Mouse (Mus musculus): ENCODE measurements around the gene Spata18.
A peak's percentile ranks its signal among the peaks of the same experiment; 100 is the strongest.

The Spata18 gene

DNA sequence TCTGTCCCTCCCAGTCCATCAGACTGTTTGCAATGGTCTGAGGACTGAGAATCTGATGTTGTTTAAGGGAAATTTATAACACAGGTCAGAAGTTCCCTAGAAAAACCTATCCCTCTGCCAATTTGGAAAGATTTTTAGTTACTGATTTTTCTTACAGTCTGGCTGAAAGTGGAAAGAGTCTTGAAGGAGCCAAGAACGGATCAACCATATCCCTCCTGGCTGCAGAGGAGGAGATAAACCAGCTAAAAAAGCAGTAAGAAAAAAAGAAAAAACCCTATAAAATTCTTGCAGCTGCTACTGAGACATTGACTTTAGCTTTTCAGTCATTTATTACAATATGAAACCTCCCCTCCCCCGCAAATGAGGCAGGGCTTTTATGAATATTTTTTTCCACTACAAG is 15.5 kb downstream of the Spata18 start:
- DNase-seq (ENCODE audit: low read depth, low spot score): no peak

DNA sequence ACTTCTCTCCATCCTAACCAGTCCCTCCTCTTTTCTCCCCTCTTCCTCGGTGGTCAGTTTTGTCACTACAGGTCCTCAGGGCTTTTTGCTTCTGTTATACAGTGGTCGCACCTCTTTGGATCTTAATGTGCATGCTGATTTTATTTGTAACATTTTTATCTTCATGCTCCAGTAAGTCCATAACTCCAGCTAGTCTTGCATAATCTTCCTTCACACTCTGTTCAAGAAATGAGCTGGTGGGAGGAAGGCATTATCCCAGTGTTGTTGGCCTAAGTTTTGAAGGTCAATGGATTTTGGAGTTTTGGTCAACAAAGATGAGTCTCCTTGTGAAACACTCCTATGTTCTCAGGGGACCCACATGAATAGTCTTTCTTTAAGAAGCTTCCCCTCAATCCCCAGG is 16.7 kb downstream of the Spata18 start:
- no peak for DNase-seq (ENCODE audit: low read depth, low spot score)

GRCm38 (mm10) chr5:73669386-73669785 is 18.2 kb downstream of the Spata18 start:
- no peak for DNase-seq (ENCODE audit: low read depth, low spot score)

- DNase-seq (ENCODE audit: low read depth, low spot score): peak; percentile 31
Observed at GRCm38 (mm10) chr5:73675604-73676003, 24.4 kb downstream of the Spata18 start.

GRCm38 (mm10) chr5:73676626-73677025 is 25.4 kb downstream of the Spata18 start:
- DNase-seq (ENCODE audit: low read depth, low spot score): peak; percentile 74

DNA sequence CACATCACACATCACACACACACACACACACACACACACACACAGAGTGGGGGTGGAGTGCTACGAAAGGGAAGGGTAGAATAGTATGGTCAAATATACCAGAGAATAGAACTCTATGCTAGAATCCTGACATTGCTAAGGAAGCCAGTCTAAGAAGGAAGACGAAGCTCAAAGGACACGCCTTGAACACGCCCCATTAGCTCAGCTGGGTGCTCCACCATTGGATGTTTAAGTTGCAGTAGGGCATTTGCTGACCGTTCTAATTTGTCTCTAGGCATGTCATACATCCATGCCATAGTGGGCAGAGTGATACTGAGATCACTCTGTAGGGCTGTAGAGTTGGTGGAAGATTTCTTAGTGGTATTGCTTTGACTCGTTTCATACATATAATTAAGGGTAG is 32.0 kb downstream of the Spata18 start:
- no peak for DNase-seq (ENCODE audit: low read depth, low spot score)

- peak; percentile 47 for DNase-seq (ENCODE audit: low read depth, low spot score)
Observed at GRCm38 (mm10) chr5:73683706-73684409, 32.7 kb downstream of the Spata18 start.

GRCm38 (mm10) chr5:73686149-73686548 is 35.0 kb downstream of the Spata18 start:
- DNase-seq (ENCODE audit: low read depth, low spot score): peak; percentile 60

DNA sequence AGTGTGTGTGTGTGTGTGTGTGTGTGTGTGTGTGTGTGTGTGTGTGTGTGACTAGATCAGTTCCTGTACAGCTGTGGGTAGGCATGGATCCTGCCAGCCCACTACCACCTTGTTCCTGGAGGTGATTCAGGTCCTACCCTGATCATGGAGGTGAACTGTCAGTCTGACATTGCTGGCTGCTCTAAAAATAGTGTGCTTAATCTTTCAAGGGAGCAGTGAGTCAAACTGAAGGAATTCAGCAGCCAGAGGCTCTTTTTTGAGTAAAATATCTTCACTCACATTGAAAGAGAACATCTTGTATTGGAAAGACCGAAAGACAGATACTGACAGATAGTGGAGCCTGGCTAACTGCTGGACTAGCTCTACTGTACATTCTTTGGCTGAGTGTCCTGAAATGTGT is 37.4 kb downstream of the Spata18 start:
- DNase-seq (ENCODE audit: low read depth, low spot score): peak; percentile 45

- DNase-seq (ENCODE audit: low read depth, low spot score): no peak
Observed at GRCm38 (mm10) chr5:73690146-73690545, 39.0 kb downstream of the Spata18 start.

DNA sequence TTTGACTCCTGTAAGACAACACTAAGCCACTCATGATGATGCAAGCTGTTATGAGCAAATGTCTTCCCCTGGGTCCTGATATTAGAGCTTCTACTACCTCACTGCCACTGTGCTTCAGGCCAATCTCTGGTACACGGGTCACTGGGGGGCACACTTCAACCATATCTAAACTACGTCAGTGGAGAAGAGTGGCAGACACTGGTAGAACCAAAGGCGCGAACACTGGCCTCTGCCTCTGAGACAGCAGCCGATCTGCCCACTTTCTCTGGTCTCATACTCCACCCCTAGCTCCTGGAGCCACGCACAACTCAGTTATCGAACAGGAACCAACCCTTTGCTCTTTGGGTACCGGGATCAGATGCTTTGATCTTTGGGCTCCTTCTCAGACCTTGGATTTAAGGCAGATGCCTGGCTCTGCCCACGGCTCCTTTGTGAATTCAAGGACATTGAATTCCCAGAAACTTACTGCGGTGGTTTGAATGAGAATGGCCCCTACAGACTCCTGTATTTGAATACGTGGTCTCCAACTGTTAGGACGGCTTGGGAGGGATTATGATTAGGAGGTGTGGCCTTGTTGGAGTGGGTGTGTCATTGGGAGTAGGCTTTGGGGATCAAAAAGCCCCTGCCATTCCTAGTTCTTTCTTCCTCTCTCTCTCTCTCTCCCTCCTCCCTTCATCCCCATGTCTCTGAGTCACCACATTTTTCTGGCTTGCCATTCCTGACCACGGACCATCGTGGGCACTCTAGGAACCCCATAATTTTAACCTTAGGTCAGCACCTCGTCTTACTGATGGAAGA is 40.7 kb downstream of the Spata18 start:
- DNase-seq (ENCODE audit: low read depth, low spot score): no peak

- no peak for DNase-seq (ENCODE audit: low read depth, low spot score)
Observed at GRCm38 (mm10) chr5:73693778-73694177, 42.6 kb downstream of the Spata18 start.

- DNase-seq (ENCODE audit: low read depth, low spot score): no peak
Observed at GRCm38 (mm10) chr5:73694254-73695015, 43.3 kb downstream of the Spata18 start.

DNA sequence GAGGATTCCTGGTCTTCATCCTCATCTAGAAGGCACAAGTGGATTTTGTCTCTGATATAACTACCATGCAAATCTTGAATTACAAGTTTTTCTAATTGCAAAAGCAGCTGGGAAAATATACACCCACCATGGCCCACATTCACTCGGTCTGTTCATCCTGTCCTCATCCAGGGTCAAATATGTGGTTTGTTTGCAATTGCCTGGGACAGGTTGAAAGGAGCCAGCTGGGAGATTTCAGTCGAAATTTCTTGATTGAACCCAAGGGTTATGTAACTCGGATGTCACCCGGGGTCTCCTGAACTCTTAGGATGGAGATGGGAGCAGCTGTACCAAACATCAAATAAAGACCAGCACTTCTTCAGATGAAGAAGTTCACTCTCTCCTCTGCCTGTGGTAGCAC is 46.5 kb downstream of the Spata18 start:
- no peak for DNase-seq (ENCODE audit: low read depth, low spot score)

GRCm38 (mm10) chr5:73701063-73701890 is 50.1 kb downstream of the Spata18 start:
- DNase-seq (ENCODE audit: low read depth, low spot score): no peak

DNA sequence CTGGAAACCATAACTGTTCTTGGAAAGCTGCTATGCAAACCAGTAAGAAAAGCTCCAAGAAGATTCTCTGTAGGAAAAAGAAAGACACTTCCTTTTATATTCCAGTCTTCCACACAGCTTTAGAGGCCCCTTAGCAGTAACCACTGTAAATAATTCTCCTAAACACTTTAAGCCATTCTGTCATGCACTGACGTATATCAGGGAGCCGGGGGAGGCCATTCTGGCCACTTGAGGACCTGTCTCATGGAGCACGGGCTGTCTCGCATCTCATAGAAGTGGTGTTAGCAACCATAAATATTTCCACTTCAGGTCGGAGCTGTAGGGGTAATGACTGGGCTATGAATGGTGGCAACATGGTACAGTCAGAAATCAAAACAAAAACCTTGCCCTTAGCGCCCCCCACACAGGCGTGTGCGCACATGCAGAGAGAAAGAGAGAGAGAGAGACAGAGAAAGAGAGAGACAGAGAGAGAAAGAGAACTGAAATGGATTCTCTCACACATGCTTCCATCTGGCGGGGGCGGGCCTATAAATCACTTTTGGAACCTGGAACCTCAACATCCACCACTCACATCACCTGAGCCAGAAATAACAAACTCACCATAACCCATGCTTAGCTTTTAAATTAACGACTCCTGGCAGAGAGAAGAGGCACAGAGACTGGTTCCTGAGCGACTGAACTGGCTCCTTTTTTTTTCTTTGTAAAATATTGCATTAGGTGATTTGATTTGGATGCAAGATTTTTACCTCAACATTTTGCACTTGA is 50.9 kb downstream of the Spata18 start:
- no peak for DNase-seq (ENCODE audit: low read depth, low spot score)

DNA sequence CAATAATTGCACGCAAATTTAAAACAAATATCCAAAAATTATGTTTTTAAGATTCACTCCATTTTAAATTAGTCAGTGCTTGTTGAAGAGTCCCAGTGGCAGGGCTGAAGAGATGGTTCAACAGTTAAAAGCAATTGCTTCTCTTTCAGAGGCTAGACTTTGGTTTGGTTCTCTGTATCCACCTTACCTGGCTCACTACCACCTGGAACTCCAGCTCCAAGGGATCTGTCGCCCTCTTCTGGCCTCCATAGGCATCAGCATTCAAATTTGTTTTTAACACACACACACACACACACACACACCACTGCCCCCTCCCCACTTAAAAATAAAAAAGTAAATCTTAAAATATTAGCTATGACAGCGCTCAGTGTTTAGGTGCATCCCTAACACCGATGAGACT is 51.9 kb downstream of the Spata18 start:
- DNase-seq (ENCODE audit: low read depth, low spot score): no peak

- peak; percentile 11 for DNase-seq (ENCODE audit: low read depth, low spot score)
Observed at GRCm38 (mm10) chr5:73704263-73704662, 53.1 kb downstream of the Spata18 start.

GRCm38 (mm10) chr5:73704757-73705156 is 53.6 kb downstream of the Spata18 start:
- no peak for DNase-seq (ENCODE audit: low read depth, low spot score)

GRCm38 (mm10) chr5:73705290-73705689 is 54.1 kb downstream of the Spata18 start:
- DNase-seq (ENCODE audit: low read depth, low spot score): no peak

DNA sequence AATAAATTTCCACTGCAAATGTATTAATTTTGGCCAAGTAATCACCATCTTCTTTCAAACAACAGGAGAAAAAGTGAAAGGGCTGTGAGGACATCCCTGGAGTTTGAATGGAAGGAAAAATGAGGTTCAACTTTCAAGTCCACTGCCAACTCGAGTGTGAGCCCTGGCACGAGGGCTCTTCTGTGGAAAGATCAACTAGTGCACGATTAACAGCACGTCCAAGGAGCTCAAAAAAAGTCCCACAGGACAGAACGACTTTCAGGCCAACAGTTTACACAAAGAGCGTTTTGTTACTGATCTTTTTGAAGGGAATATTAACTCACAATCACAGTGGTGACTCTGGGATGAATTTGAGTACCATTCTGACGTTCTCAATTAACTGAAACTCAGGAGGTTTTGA is 61.7 kb downstream of the Spata18 start:
- no peak for DNase-seq (ENCODE audit: low read depth, low spot score)
